Mouse (Mus musculus): ENCODE data around the gene Mical2.

DNA sequence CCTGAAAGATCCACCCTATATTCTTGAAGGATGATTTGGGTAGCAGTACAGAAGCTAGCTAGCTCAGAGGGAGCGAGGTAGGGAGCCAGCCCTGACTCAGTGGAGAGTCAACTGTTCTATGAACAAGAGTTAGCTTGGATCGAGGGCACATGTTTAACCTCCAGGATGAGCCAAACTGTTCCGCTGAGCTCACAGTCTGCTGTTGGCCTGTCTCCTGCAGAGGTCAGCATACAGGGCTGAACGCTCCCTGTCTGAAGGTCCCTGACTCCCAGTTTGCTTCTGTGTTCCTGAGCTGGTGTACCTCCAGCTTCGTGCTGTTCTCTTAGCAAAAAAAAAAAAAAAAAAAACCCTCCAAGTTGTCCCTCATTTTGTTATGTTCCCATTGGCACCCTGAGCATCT is 112.1 kb downstream of the Mical2 start:
- TF ChIP-seq CTCF (IDR thresholded peaks at IDR 0.05; ENCODE audit: borderline replicate concordance, insufficient read depth, low read depth, low read length) (no peak), POLR2A (IDR thresholded peaks at IDR 0.05; ENCODE audit: borderline replicate concordance, insufficient read depth, low read length) (no peak)
